Mouse (Mus musculus): ENCODE measurements at regions not wholly inside any gene's neighbourhood (a gene's known extent, or its start where the extent isn't known, plus 50 kb on each side); places are given as distances from the start of the nearest gene placed in this dataset.

DNA sequence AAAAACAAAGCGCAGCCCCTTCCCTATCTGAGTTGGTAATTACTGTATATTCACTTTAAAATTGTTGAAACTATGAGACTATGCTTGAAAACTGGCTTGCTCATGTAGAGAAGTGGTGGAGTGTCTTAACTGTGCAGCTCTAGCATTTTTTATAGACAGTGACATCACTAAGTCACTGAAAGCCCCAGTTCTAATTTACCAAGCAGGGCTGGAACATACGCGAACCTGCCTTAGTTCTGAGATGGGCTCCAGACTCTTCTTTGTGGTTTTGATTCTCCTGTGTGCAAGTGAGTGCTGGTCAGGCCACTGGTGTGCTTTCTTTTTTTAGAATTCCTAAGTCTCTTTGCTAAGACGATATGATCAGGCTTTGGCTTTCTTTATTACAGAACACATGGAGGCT, 94.6 kb upstream of the 2210010C04Rik start:
- no peak for DNase-seq (ENCODE audit: low read depth, low spot score)
- 83% methylated on average over 4 of the region's 4 CpGs for WGBS

DNA sequence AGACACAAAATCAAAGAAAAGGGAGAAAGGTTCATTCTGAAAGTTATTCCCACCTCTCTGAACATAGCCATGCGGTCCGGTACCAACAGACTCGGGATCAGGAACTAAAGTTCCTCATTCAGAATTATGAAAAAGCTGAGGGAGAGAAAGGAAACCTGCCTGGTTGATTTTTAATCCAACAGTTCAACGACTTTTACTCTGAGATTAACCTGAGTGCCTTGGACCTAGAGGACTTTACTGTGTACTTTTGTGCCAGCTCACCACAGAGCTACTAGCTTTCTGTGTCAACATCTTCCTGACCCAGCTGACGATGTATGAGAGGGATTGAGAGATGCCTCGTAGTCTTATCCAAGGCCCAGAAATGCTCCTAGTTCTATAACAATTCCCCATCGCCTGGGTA, 92.5 kb upstream of the 2210010C04Rik start:
- DNase-seq (ENCODE audit: low read depth, low spot score), result no peak
- 53% methylated on average over 7 of the region's 7 CpGs for WGBS

DNA sequence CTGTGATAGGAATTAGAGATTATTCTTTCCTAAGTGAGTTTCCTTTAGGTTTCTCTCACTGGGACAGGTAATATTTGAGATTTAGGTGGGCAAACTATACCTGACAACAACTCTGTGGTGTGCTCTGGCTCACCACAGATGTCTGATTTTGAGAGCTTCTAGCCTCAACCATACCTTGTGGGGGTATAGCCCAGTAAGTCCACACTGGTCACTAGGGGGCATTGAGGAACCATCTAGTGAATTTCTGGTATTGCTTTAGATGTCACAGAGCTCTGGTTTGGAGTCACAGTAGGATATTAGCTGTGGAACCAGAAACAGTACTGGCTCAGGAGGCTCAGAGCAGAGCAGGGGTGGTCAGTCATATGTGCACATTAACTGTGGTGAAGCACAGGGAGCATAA, 91.5 kb upstream of the 2210010C04Rik start:
- DNase-seq (ENCODE audit: low read depth, low spot score), result no peak

DNA sequence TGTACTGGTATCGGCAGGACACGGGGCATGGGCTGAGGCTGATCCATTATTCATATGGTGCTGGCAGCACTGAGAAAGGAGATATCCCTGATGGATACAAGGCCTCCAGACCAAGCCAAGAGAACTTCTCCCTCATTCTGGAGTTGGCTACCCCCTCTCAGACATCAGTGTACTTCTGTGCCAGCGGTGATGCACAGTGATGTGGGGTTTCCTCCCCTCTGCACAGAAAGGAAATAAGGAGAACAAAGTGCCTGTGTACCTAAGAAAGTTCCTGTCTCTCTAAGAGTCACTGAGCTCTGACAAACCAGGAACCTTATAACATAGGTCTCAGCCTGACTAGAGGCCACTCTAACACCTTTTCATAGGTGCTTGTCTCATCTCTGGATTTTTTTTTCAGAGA, 86.3 kb upstream of the 2210010C04Rik start:
- 84% methylated on average over 3 of the region's 3 CpGs for WGBS
- no peak for DNase-seq (ENCODE audit: low read depth, low spot score)

DNA sequence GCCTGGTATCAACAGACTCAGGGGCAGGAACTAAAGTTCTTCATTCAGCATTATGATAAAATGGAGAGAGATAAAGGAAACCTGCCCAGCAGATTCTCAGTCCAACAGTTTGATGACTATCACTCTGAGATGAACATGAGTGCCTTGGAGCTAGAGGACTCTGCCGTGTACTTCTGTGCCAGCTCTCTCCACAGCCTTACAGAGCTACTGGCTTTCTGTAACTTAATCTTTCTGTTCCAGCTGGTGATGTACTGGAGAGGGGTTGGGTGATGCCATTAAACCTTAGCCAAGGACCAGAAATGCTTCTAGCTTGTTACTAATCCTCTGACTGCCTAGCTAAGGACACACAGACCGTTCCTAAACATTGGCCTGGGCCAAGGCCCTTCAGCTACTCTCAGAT, 83.9 kb upstream of the 2210010C04Rik start:
- 76% methylated on average over 2 of the region's 2 CpGs for WGBS
- DNase-seq (ENCODE audit: low read depth, low spot score), result no peak

DNA sequence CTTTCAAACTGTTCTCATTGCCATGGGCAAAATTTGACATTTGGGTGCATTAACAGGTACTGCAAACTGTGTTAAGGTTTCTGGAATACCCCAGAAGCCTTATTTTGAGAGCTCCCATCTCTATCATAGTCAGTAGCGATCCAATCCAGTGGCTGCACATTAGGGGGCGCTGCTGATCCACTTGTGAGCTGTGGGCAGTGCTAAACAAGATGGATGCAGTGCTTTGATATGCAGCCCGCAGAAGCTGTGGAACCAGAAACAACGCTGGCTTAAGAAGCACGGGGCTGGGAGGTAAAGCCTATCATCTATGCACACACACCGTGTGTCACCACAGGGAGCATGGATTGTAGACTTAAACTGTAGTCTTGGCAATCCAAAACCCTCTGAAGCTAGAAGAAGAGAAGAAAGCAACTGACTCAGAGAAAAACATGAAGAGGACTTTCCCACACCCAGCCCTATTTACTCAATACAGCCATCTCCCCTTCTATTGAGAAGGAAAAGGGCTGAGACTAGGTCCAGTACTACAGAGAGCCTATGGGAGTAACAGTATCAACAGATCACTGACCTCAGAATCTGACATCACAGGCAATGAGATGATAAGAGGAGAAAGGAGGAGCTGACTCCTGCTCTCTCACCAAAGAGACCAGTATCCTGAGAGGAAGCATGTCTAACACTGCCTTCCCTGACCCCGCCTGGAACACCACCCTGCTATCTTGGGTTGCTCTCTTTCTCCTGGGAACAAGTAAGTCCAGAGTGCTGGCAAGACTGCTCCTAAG, 83.1 kb upstream of the 2210010C04Rik start:
- 18% methylated on average over 7 of the region's 7 CpGs for WGBS
- no peak for DNase-seq (ENCODE audit: low read depth, low spot score)

DNA sequence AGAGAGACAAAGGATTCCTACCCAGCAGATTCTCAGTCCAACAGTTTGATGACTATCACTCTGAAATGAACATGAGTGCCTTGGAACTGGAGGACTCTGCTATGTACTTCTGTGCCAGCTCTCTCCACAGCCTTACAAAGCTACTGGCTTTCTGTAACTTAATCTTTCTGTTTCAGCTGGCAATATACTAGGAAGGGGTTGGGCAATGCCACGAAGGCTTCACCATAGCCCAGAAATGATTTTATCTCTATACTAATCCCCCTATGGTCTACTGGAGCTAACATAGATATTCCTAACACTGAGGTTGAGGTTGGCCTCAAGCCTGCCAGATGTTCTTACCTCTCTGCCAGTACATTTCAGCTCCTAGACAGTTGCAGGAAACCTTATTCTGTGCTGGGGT, 78.6 kb upstream of the 2210010C04Rik start:
- WGBS, result 27% methylated on average over 1 of the region's 1 CpGs
- DNase-seq (ENCODE audit: low read depth, low spot score), result no peak

DNA sequence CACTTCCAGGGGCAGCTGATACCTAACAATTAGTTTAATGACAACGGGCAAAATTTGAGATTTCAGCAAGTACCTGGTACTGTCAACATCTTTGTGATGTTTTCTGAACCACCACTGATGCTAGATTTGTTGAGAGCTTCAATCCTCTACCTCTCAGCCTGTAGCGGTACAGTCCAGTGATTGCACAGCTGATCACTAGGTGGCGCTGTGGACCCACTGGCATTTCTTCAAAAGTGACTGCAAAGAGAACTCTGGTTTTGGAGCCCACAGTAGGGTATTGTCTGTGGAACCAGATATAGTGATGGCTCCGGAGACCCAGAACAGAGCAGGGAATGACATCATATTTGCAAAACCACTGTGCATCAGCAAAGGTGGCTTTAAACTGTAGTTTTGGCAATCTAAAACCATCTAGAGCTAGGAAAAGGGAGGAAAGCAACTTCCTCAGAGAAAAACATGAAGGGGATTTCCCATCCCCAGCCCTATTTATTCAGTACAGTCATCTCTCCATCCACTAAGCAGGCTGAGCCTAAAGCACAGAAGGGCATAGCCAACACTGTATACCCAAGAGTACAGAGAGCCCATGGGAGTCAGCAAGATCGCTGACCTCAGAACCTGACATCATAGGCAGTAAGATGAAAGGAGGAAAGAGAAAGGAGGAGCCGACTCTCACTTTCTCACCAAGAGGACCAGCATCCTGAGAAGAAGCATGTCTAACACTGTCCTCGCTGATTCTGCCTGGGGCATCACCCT, 77.7 kb upstream of the 2210010C04Rik start:
- WGBS, result 40% methylated on average over 7 of the region's 7 CpGs
- DNase-seq (ENCODE audit: low read depth, low spot score), result no peak

DNA sequence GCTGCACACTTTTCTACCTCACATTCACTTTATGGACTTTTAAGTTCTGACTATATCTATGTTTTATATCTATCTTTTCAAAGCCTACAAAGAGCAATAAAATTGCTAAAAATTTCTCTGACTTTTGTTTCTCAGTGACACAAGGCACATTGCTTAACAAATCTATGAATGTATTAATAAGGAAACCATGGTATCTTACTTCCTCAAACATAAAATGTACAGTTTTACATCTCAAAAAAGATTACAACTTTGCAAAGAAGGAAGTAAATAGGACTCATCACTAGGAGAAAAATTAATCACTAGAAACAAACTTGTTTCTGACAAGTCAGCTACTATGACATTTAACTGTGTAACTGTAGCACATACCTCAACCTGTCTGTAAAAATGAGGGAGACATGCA, 76.5 kb upstream of the 2210010C04Rik start:
- DNase-seq (ENCODE audit: low read depth, low spot score), result no peak

DNA sequence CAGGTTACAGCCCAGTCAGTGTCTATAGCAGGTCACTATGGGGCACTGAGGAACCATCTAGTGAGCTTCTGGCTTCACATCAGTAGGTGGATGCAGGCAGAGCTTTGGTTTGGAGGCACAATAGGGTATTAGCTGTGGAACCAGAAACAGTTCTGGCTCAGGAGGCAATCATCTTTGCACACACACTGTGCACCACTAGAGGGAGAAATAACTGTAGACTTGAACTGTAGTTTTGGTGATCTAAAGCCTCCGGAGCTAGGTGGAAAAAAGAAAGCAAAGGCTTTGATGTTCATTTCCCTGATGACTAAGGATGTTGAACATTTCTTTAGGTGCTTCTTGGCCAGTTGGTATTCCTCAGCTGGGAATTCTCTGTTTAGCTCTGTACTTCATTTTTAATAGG, 73.6 kb upstream of the 2210010C04Rik start:
- DNase-seq (ENCODE audit: low read depth, low spot score), result no peak
- 53% methylated on average over 1 of the region's 1 CpGs for WGBS

DNA sequence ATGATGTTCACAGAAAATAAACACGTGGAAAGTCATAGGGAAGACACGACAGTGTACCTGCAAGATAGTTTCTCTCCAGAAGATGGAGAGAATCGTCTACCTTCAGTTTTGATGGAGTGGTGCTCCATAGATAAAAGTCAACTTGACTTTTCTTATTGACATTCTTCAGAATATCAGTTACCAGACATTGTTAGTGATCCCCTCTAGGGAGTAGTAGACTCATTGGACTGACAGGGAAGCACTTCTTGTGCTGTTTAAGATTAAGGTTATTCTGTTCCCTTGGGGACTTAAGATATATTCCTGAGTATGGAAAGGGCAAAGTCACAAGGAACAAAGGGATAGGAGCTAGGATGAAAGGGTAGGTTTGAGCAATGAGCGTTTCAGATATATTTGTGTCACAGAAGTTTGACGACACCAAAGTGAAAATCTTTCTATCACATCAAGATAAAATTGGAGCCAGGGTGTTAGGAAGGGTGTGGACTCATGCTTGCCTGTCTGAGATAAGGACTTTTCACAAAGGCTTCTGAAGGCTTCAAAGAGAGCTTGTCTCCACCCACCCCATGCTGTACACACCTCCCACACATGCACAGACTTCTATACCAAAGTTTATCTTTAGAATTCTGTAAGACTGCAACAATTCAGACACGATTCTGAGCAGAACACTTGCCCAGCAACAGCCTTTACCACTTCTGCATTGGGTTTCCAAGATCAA, 68.5 kb upstream of the 2210010C04Rik start:
- DNase-seq (ENCODE audit: low read depth, low spot score), result no peak
- WGBS, result 66% methylated on average over 6 of the region's 6 CpGs

DNA sequence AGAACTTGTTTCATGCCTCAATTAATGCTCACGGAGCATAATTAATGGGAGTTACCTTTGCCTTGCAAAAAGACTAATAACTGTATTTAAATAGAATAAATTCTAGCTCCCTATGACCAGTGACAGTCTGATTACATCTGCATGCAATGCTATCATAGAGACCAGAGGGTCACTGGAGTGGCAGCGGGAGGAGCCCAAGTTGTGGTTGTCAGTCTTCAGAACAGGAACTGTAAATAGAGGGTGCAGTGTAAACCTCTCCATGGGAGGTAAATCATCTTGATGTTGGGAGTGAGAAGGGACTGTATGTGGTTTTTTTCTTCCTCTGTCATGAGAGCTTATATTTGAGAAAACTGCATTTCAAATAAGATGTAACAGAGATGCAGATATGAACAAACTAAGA, 66.7 kb upstream of the 2210010C04Rik start:
- DNase-seq (ENCODE audit: low read depth, low spot score), result no peak
- WGBS, result 73% methylated on average over 2 of the region's 2 CpGs

DNA sequence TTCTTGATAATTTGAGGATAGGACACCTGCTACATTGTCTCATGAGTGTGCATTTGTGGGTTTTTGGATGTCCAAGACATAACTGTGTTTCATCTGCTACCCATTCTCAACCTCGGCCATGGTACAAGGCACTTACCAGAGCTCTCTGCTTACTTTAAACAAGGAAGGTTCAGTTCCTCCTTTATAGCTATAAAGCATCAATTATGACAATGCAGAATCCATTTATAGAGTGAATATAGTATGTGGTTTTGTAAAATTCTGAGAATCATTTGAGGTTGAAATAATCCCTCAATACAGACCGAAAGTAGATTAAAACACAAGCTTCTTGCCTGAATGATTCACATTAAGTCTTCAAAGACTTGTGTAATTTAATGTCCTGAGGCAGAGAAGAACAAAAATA, 64.9 kb upstream of the 2210010C04Rik start:
- WGBS, result 81% methylated on average over 2 of the region's 2 CpGs
- no peak for DNase-seq (ENCODE audit: low read depth, low spot score)

DNA sequence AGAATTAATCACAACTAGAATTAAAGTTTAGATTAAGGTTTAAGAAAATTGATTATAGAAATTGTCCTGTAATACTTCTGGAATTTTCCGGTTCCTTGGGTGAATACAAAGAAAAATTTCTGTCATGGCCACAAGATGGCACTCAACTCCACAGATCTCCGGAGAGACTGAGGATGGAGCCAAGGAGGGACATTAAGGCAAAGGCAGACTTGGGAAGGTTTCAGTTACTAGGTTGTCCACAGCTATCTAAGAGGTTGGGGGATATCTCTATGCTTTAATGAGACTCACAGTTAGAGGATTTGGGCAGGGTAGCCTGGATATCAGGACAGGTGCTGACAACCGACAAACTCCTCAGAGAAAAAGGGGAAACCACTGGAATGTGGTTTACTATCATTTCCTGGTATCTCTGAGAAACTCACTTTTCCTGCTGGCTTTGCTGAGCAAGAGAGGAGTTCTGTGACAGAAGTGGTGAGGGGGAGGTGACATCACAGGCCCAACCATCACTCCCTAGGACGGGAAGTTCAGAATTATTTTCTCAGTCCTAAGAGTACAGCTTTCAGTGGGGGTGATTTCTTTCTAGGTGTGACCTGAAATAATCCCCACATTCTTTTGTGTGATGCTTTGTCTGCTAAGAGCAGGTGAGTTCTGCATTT, 56.0 kb upstream of the 2210010C04Rik start:
- no peak for DNase-seq (ENCODE audit: low read depth, low spot score)
- 29% methylated on average over 4 of the region's 4 CpGs for WGBS

Measured in large intestine, adult 2 months (tissue).